Mouse (Mus musculus): ENCODE measurements around the gene Sh3bgrl3. TPM values are rescaled to one million over a fixed set of nuclear protein-coding genes. Genes with fewer than 3 reads are reported as not detected.

Sh3bgrl3 gene
- total and polyA plus RNA-seq, 3 experiments = 122 to 414 TPM; not detected in 1

- TF ChIP-seq ZNF384 (IDR thresholded peaks at IDR 0.05; ENCODE audit: low read depth, low read length) = no peak
- TF ChIP-seq POLR2A (IDR thresholded peaks at IDR 0.05; ENCODE audit: control insufficient read depth in 1 of 2, insufficient read depth in 1 of 2, low read depth in 1 of 2, low read length in 2 of 2, poor library complexity in 1 of 2) = no peak
- no peak for TF ChIP-seq E2F4 (IDR thresholded peaks at IDR 0.05; ENCODE audit: borderline replicate concordance, low read depth, low read length)
- Histone ChIP-seq H3K9me3 (replicated peaks; ENCODE audit: insufficient read depth, low read length) (no peaks in the 10 kb centered on the region), H3K9ac (ENCODE audit: control insufficient read depth, low read depth, low read length, poor library complexity, severe bottlenecking) (no peak overlapping the region), H3K36me3 (ENCODE audit: control insufficient read depth in 1 of 2, insufficient read depth in 2 of 2, low read length in 2 of 2) (peaks cover 0 to 25% of the 10 kb centered on the region in 2 experiments; a peak in 2 of 4 replicates), H3K27ac (ENCODE audit: control insufficient read depth, low read depth, low read length) (no peak overlapping the region), H3K79me2 (ENCODE audit: control insufficient read depth, insufficient read depth, low read length, poor library complexity) (no peaks in the 10 kb centered on the region), H3K4me3 (ENCODE audit: control insufficient read depth in 1 of 2, insufficient read depth in 1 of 2, low read depth in 2 of 2, low read length in 2 of 2) (no peak overlapping the region), H3K27me3 (ENCODE audit: control insufficient read depth in 1 of 2, insufficient read depth in 2 of 2, low read length in 2 of 2) (no peaks in the 10 kb centered on the region), H3K4me1 (ENCODE audit: control insufficient read depth in 1 of 2, insufficient read depth in 2 of 2, low read length in 2 of 2) (no peaks in the 10 kb centered on the region; a peak in 1 of 4 replicates)
- no peak for DNase-seq (ENCODE audit: low read depth, low spot score)
Measured at GRCm38 (mm10) chr4:134155531-134155930, 26.9 kb upstream of the Sh3bgrl3 start.

- Histone ChIP-seq H3K4me3 (ENCODE audit: control insufficient read depth in 1 of 2, insufficient read depth in 1 of 2, low read depth in 2 of 2, low read length in 2 of 2) (no peak overlapping the region), H3K79me2 (ENCODE audit: control insufficient read depth, insufficient read depth, low read length, poor library complexity) (no peaks in the 10 kb centered on the region), H3K27me3 (ENCODE audit: control insufficient read depth in 1 of 2, insufficient read depth in 2 of 2, low read length in 2 of 2) (no peaks in the 10 kb centered on the region), H3K4me1 (ENCODE audit: control insufficient read depth in 1 of 2, insufficient read depth in 2 of 2, low read length in 2 of 2) (no peaks in the 10 kb centered on the region; a peak in 1 of 4 replicates), H3K9ac (ENCODE audit: control insufficient read depth, low read depth, low read length, poor library complexity, severe bottlenecking) (no peak overlapping the region), H3K27ac (ENCODE audit: control insufficient read depth, low read depth, low read length) (no peak overlapping the region), H3K9me3 (replicated peaks; ENCODE audit: insufficient read depth, low read length) (no peaks in the 10 kb centered on the region), H3K36me3 (ENCODE audit: control insufficient read depth in 1 of 2, insufficient read depth in 2 of 2, low read length in 2 of 2) (peaks cover 3 to 27% of the 10 kb centered on the region in 2 experiments; a peak in 3 of 4 replicates)
- TF ChIP-seq ZNF384 (IDR thresholded peaks at IDR 0.05; ENCODE audit: low read depth, low read length) = no peak
- no peak for TF ChIP-seq E2F4 (IDR thresholded peaks at IDR 0.05; ENCODE audit: borderline replicate concordance, low read depth, low read length)
- TF ChIP-seq USF1 (IDR thresholded peaks at IDR 0.05; ENCODE audit: low read depth, low read length) = no peak
- no peak for TF ChIP-seq POLR2AphosphoS5 (IDR thresholded peaks at IDR 0.05; ENCODE audit: borderline replicate concordance, low read depth, low read length)
- no peak for TF ChIP-seq HCFC1 (IDR thresholded peaks at IDR 0.05; ENCODE audit: low read depth, low read length)
- TF ChIP-seq USF2 (IDR thresholded peaks at IDR 0.05; ENCODE audit: borderline replicate concordance in 1 of 2, insufficient read depth in 1 of 2, low read depth in 1 of 2, low read length in 2 of 2) = no peak
- TF ChIP-seq BHLHE40 (IDR thresholded peaks at IDR 0.05; ENCODE audit: borderline replicate concordance, low read depth, low read length) = no peak
- TF ChIP-seq POLR2A (IDR thresholded peaks at IDR 0.05; ENCODE audit: control insufficient read depth in 1 of 2, insufficient read depth in 1 of 2, low read depth in 1 of 2, low read length in 2 of 2, poor library complexity in 1 of 2) = no peak
- no peak for TF ChIP-seq GATA1 (IDR thresholded peaks at IDR 0.05; ENCODE audit: low read depth, low read length)
- no peak for TF ChIP-seq JUND (IDR thresholded peaks at IDR 0.05; ENCODE audit: low read depth, low read length)
- TF ChIP-seq MYB (IDR thresholded peaks at IDR 0.05; ENCODE audit: low read depth, low read length) = no peak
- TF ChIP-seq KAT2A (conservative IDR thresholded peaks at IDR 0.05; ENCODE audit: low read depth, low read length) = no peak
- no peak for TF ChIP-seq ZKSCAN1 (IDR thresholded peaks at IDR 0.05; ENCODE audit: low read depth, low read length)
- TF ChIP-seq NRF1 (IDR thresholded peaks at IDR 0.05; ENCODE audit: insufficient read depth, low read depth, low read length, poor library complexity, severe bottlenecking) = no peak
- no peak for DNase-seq (ENCODE audit: low read depth, low spot score)
Measured at GRCm38 (mm10) chr4:134154354-134154753, 25.8 kb upstream of the Sh3bgrl3 start.

Data from MEL (cell line).